Mouse (Mus musculus) limb, embryonic 12.5 days (tissue): ENCODE measurements at regions not wholly inside any gene's neighbourhood (a gene's known extent, or its start where the extent isn't known, plus 50 kb on each side); places are given as distances from the start of the nearest gene placed in this dataset.

Experiments
- ATAC-seq: fragments of 200-750 bp; cut with Nextera tagmentation; 2 replicates; pipeline ENCODE4 v1.8.0; 2017; ENCODE audit warnings: low read depth, moderate TSS enrichment; ENCODE audit not compliant: insufficient number of reproducible peaks, insufficient read depth, low FRiP score, low TSS enrichment
- H3K27ac ChIP-seq: fragments of 300-500 bp; sonication (generic); 2 replicates; pipeline ENCODE4 v1.5.1; 2016; ENCODE audit warnings: mild to moderate bottlenecking, moderate library complexity
- H3K27me3 ChIP-seq: fragments of 300-500 bp; sonication (generic); 2 replicates; pipeline ENCODE4 v1.6.1; 2016; ENCODE audit warnings: mild to moderate bottlenecking, moderate library complexity
- H3K36me3 ChIP-seq: fragments of 300-500 bp; sonication (generic); 2 replicates; pipeline ENCODE4 v1.6.1; 2016; ENCODE audit warnings: mild to moderate bottlenecking, moderate library complexity
- H3K4me1 ChIP-seq: fragments of 300-500 bp; sonication (generic); replicated peaks from 2 replicates; pipeline ENCODE4 v1.6.1; 2016
- H3K4me2 ChIP-seq: fragments of 300-500 bp; sonication (generic); 2 replicates; pipeline ENCODE4 v1.6.1; 2016; ENCODE audit warnings: mild to moderate bottlenecking, moderate library complexity
- H3K4me3 ChIP-seq: fragments of 300-500 bp; sonication (generic); replicated peaks from 2 replicates; pipeline ENCODE4 v1.5.1; 2016; ENCODE audit warnings: mild to moderate bottlenecking
- H3K9ac ChIP-seq: fragments of 300-500 bp; sonication (generic); replicated peaks from 2 replicates; pipeline ENCODE4 v1.6.1; 2016; ENCODE audit warnings: mild to moderate bottlenecking, moderate library complexity
- H3K9me3 ChIP-seq: fragments of 300-500 bp; sonication (generic); 2 replicates; pipeline ENCODE4 v1.6.1; 2016; ENCODE audit warnings: mild to moderate bottlenecking, moderate library complexity
- WGBS: fragments of 180-500 bp; shearing (Covaris S2); methylation state at CpG from one replicate; pipeline ENCODE4 v1.1.7; 2016; 5-methylcytosine and 5-hydroxymethylcytosine counted together

GRCm38 (mm10) chr6:70714239-70714638, 77.8 kb downstream of the Rpia start:
- 20% methylated on average over 6 of the region's 6 CpGs for WGBS
- H3K4me3 ChIP-seq: no peak overlapping the region
- H3K9ac ChIP-seq: no peak overlapping the region
- H3K27me3 ChIP-seq: no peaks in the 10 kb centered on the region
- no peaks in the 10 kb centered on the region for H3K4me1 ChIP-seq
- ATAC-seq: no peak
- H3K4me2 ChIP-seq: peak overlapping the region; percentile 41
- no peaks in the 10 kb centered on the region for H3K36me3 ChIP-seq
- no peak overlapping the region for H3K27ac ChIP-seq
- H3K9me3 ChIP-seq: no peaks in the 10 kb centered on the region

GRCm38 (mm10) chr6:70713665-70714064, 78.4 kb downstream of the Rpia start:
- Histone ChIP-seq H3K4me2 (no peak overlapping the region), H3K9ac (no peak overlapping the region), H3K27ac (no peak overlapping the region), H3K36me3 (no peaks in the 10 kb centered on the region), H3K9me3 (no peaks in the 10 kb centered on the region), H3K4me1 (no peaks in the 10 kb centered on the region), H3K4me3 (no peak overlapping the region), H3K27me3 (no peaks in the 10 kb centered on the region)
- ATAC-seq: no peak
- 78% methylated on average over 6 of the region's 6 CpGs for WGBS

GRCm38 (mm10) chr6:70713118-70713517, 78.9 kb downstream of the Rpia start:
- H3K27me3 ChIP-seq: no peaks in the 10 kb centered on the region
- H3K4me2 ChIP-seq: no peak overlapping the region
- H3K9me3 ChIP-seq: no peaks in the 10 kb centered on the region
- no peaks in the 10 kb centered on the region for H3K36me3 ChIP-seq
- H3K4me1 ChIP-seq: no peaks in the 10 kb centered on the region
- H3K27ac ChIP-seq: no peak overlapping the region
- H3K4me3 ChIP-seq: no peak overlapping the region
- ATAC-seq: no peak
- WGBS: 47% methylated on average over 7 of the region's 7 CpGs
- H3K9ac ChIP-seq: no peak overlapping the region

- Histone ChIP-seq H3K27ac (no peak overlapping the region), H3K36me3 (no peaks in the 10 kb centered on the region), H3K4me1 (no peaks in the 10 kb centered on the region), H3K9ac (no peak overlapping the region), H3K27me3 (no peaks in the 10 kb centered on the region), H3K9me3 (no peaks in the 10 kb centered on the region), H3K4me2 (no peak overlapping the region), H3K4me3 (no peak overlapping the region)
- peak; percentile 68; the same call in 1 of the 2 replicates for ATAC-seq
- WGBS: 43% methylated on average over 7 of the region's 7 CpGs
Observed at GRCm38 (mm10) chr6:70709338-70710055, 82.5 kb downstream of the Rpia start.

- Histone ChIP-seq H3K4me2 (no peak overlapping the region), H3K4me1 (no peaks in the 10 kb centered on the region), H3K36me3 (no peaks in the 10 kb centered on the region), H3K27ac (no peak overlapping the region), H3K27me3 (no peaks in the 10 kb centered on the region), H3K9ac (no peak overlapping the region), H3K9me3 (no peaks in the 10 kb centered on the region), H3K4me3 (no peak overlapping the region)
- ATAC-seq: no peak
- 97% methylated on average over 26 of the region's 26 CpGs for WGBS
Observed at GRCm38 (mm10) chr6:70695596-70695995, 96.4 kb downstream of the Rpia start.
